Mouse (Mus musculus) small intestine, adult 2 months (tissue): ENCODE measurements around the gene Gcnt1. TPM values are rescaled to one million over a fixed set of nuclear protein-coding genes. Genes with fewer than 3 reads are reported as not detected.

Experiments used
- H3K27ac ChIP-seq: fragments of 200-500 bp; 2 replicates; pipeline ENCODE4 v1.5.1; 2012; ENCODE audit warnings: low read depth, low read length, control low read depth, inconsistent platforms; ENCODE audit not compliant: insufficient read depth
- H3K27me3 ChIP-seq: fragments of 200-500 bp; 2 replicates; pipeline ENCODE4 v1.6.1; 2012; ENCODE audit warnings: mild to moderate bottlenecking, moderate library complexity, low read length, inconsistent platforms; ENCODE audit not compliant: control insufficient read depth, insufficient read depth
- H3K36me3 ChIP-seq: fragments of 200-500 bp; 2 replicates; pipeline ENCODE4 v1.6.1; 2012; ENCODE audit warnings: mild to moderate bottlenecking, low read length, control low read depth, inconsistent platforms; ENCODE audit not compliant: control insufficient read depth, insufficient read depth
- H3K4me1 ChIP-seq: fragments of 200-500 bp; 2 replicates; pipeline ENCODE4 v1.6.1; 2012; ENCODE audit warnings: low read length, inconsistent platforms, mixed read lengths; ENCODE audit not compliant: control insufficient read depth, insufficient read depth, insufficient read length
- H3K4me3 ChIP-seq: fragments of 200-500 bp; 2 replicates; pipeline ENCODE4 v1.5.1; 2012; ENCODE audit warnings: low read depth, mild to moderate bottlenecking, control low read depth, inconsistent platforms, low read length, moderate library complexity
- CTCF ChIP-seq: fragments of 200-500 bp; IDR thresholded peaks from 2 replicates; pipeline ENCODE4 v1.5.1; 2012; ENCODE audit warnings: low read depth, mild to moderate bottlenecking, control low read depth, inconsistent platforms, low read length, moderate library complexity, mixed read lengths; ENCODE audit not compliant: insufficient replicate concordance, insufficient read length; ENCODE audit errors: extremely low read depth
- POLR2A ChIP-seq: fragments of 200-500 bp; IDR thresholded peaks from 2 replicates; pipeline ENCODE4 v1.6.1; 2012; ENCODE audit warnings: low read depth, mild to moderate bottlenecking, control low read depth, inconsistent platforms, low read length, moderate library complexity
- WGBS: fragments of 180-500 bp; shearing (Covaris S2); methylation state at CpG from one replicate; pipeline ENCODE4 v1.1.7; 2018; 5-methylcytosine and 5-hydroxymethylcytosine counted together
- polyA plus RNA-seq: library from polyadenylated mRNA; depleted of rRNA; stranded (reverse); fragments of >200 nt; gene quantifications from 2 replicates; pipeline ENCODE4 v1.2.3, GENCODE M21; 2012; rRNA removed

Gene Gcnt1
- polyA plus RNA-seq, 1 experiment = 0.80 TPM

- H3K27me3 ChIP-seq = no peaks in the 10 kb centered on the region
- no peak overlapping the region for H3K27ac ChIP-seq
- no peaks in the 10 kb centered on the region for H3K4me1 ChIP-seq
- WGBS = 65% methylated on average over 6 of the region's 6 CpGs
- no peak for TF ChIP-seq POLR2A
- no peak for TF ChIP-seq CTCF
- H3K36me3 ChIP-seq = no peaks in the 10 kb centered on the region
- no peak overlapping the region for H3K4me3 ChIP-seq
Measured at GRCm38 (mm10) chr19:17289526-17289925, 83.1 kb downstream of the Gcnt1 start.

GRCm38 (mm10) chr19:17286004-17286403 is 86.6 kb downstream of the Gcnt1 start:
- no peak overlapping the region for H3K4me3 ChIP-seq
- no peaks in the 10 kb centered on the region for H3K36me3 ChIP-seq
- TF ChIP-seq CTCF = no peak
- H3K27me3 ChIP-seq = no peaks in the 10 kb centered on the region; the same call in 1 of the 2 replicates
- no peaks in the 10 kb centered on the region for H3K4me1 ChIP-seq
- H3K27ac ChIP-seq = no peak overlapping the region
- WGBS = 64% methylated on average over 7 of the region's 7 CpGs

GRCm38 (mm10) chr19:17283317-17283716 is 89.3 kb downstream of the Gcnt1 start:
- TF ChIP-seq CTCF (no peak), POLR2A (no peak)
- no peaks in the 10 kb centered on the region; the same call in 1 of the 2 replicates for H3K27me3 ChIP-seq
- H3K4me3 ChIP-seq = no peak overlapping the region
- no peak overlapping the region for H3K27ac ChIP-seq
- no peaks in the 10 kb centered on the region for H3K4me1 ChIP-seq
- WGBS = 34% methylated on average over 3 of the region's 3 CpGs
- no peaks in the 10 kb centered on the region for H3K36me3 ChIP-seq

GRCm38 (mm10) chr19:17278381-17279051 is 94.1 kb downstream of the Gcnt1 start:
- Histone ChIP-seq H3K36me3 (no peaks in the 10 kb centered on the region), H3K4me1 (no peaks in the 10 kb centered on the region), H3K27ac (no peak overlapping the region), H3K27me3 (no peaks in the 10 kb centered on the region; the same call in 1 of the 2 replicates), H3K4me3 (no peak overlapping the region)
- WGBS = 80% methylated on average over 4 of the region's 4 CpGs
- TF ChIP-seq POLR2A (no peak), CTCF (no peak)

Other genes starting within 250 kb of the Gcnt1 start
- 310 and 985 TPM in 2 replicates for gene Rfk, start 21.2 kb upstream of the Gcnt1 start, polyA plus RNA-seq